ENCODE assay signal across 13 mouse cellular contexts in genomic region chr10:118411377-118411776, GRCm38 (mm10). TPM values are rescaled to one million over a fixed set of nuclear protein-coding genes. Genes with fewer than 3 reads are reported as not detected.
DNase-seq lines count a peak whose midpoint lies in the region; ATAC-seq and TF ChIP-seq lines count a peak whose summit lies in the region.
"Had no signal": no experiment of that assay in that cellular context is flagged by ENCODE, and none has a peak within 500 bp of the region (broad histone marks: within the 10 kb centered on the region; RNA-seq: fewer than 3 reads in every experiment).

No protein-coding gene starts in this region.

- H3K27me3 ChIP-seq in intestine, postnatal 0 days (replicated peaks; ENCODE audit: control insufficient read depth, insufficient read depth, low read length): no peaks in the 10 kb centered on the region
- no peaks in the 10 kb centered on the region for H3K27me3 ChIP-seq in intestine, embryonic 15.5 days (replicated peaks)
- H3K27me3 ChIP-seq in stomach, postnatal 0 days (ENCODE audit: control insufficient read depth, insufficient read depth, low read length): no peaks in the 10 kb centered on the region
- H3K27me3 ChIP-seq: megakaryocyte, embryonic 14.5 days had no signal

- TF ChIP-seq CTCF in intestine, postnatal 0 days (IDR thresholded peaks at IDR 0.05; ENCODE audit: low read depth): peak; percentile 57
- peak; percentile 11; the same call in 1 of the 2 replicates for TF ChIP-seq CTCF in cortical plate, adult 2 months (IDR thresholded peaks at IDR 0.05; ENCODE audit: extremely low read depth, insufficient read depth, low read length)
- TF ChIP-seq CTCF in stomach, postnatal 0 days (IDR thresholded peaks at IDR 0.05; ENCODE audit: low read depth): peak; percentile 59

- no peaks in the 10 kb centered on the region for H3K4me1 ChIP-seq in intestine, postnatal 0 days (replicated peaks; ENCODE audit: control insufficient read depth, insufficient read depth, low read length)
- H3K4me1 ChIP-seq in intestine, embryonic 15.5 days (replicated peaks): no peaks in the 10 kb centered on the region
- H3K4me1 ChIP-seq in cortical plate, adult 2 months (ENCODE audit: control insufficient read depth, insufficient read depth, low read length): no peaks in the 10 kb centered on the region
- no peaks in the 10 kb centered on the region for H3K4me1 ChIP-seq in stomach, postnatal 0 days (replicated peaks; ENCODE audit: control insufficient read depth, insufficient read depth)

- DNase-seq in spleen, postnatal 36 days (ENCODE audit: low spot score in 2 of 2): peak; percentile 29 to 36
- no peak for DNase-seq in spleen, adult 12 weeks (ENCODE audit: low spot score)
- DNase-seq in stomach, postnatal 0 days (ENCODE audit: low spot score): peak; percentile 27
- DNase-seq in urinary bladder, postnatal 14 days (ENCODE audit: low spot score): no peak
- no peak for DNase-seq in frontal cortex, adult 2 months (ENCODE audit: extremely low spot score in 1 of 2, low spot score in 1 of 2)
- DNase-seq: thymus, postnatal 14 days had no signal

- H3K27ac ChIP-seq in intestine, postnatal 0 days (ENCODE audit: low read depth, low read length): no peak overlapping the region
- H3K27ac ChIP-seq in intestine, embryonic 15.5 days: no peak overlapping the region
- no peak overlapping the region for H3K27ac ChIP-seq in cortical plate, adult 2 months (ENCODE audit: insufficient read depth, low read length)
- H3K27ac ChIP-seq in stomach, postnatal 0 days (replicated peaks): no peak overlapping the region

- no peak for ATAC-seq in intestine, postnatal 0 days
- ATAC-seq in intestine, embryonic 15.5 days: no peak
- ATAC-seq in stomach, postnatal 0 days (ENCODE audit: low FRiP score, low TSS enrichment): no peak
- ATAC-seq: inflammation-experienced regulatory T-cells, adult 6 months; Patski had no signal

- no peak overlapping the region for H3K4me2 ChIP-seq in intestine, postnatal 0 days (replicated peaks; ENCODE audit: low read depth)
- H3K4me2 ChIP-seq in intestine, embryonic 15.5 days (replicated peaks): no peak overlapping the region
- no peak overlapping the region for H3K4me2 ChIP-seq in stomach, postnatal 0 days (replicated peaks; ENCODE audit: low read depth)

- no peak overlapping the region for H3K4me3 ChIP-seq in intestine, postnatal 0 days (ENCODE audit: low read depth, low read length)
- no peak overlapping the region for H3K4me3 ChIP-seq in intestine, embryonic 15.5 days (replicated peaks)
- no peak overlapping the region for H3K4me3 ChIP-seq in cortical plate, adult 2 months (ENCODE audit: insufficient read depth, low read length)
- H3K4me3 ChIP-seq in stomach, postnatal 0 days (ENCODE audit: low read depth, low read length): no peak overlapping the region
- H3K4me3 ChIP-seq: megakaryocyte, embryonic 14.5 days had no signal

- no peaks in the 10 kb centered on the region for H3K36me3 ChIP-seq in intestine, postnatal 0 days (ENCODE audit: control insufficient read depth, insufficient read depth)
- H3K36me3 ChIP-seq in intestine, embryonic 15.5 days: no peaks in the 10 kb centered on the region
- H3K36me3 ChIP-seq in stomach, postnatal 0 days (ENCODE audit: control insufficient read depth, insufficient read depth, low read length): no peaks in the 10 kb centered on the region

- no peaks in the 10 kb centered on the region for H3K9me3 ChIP-seq in intestine, postnatal 0 days (ENCODE audit: control insufficient read depth)
- no peaks in the 10 kb centered on the region for H3K9me3 ChIP-seq in intestine, embryonic 15.5 days
- H3K9me3 ChIP-seq in stomach, postnatal 0 days (ENCODE audit: control insufficient read depth, low read length): no peaks in the 10 kb centered on the region
- H3K9me3 ChIP-seq: megakaryocyte, embryonic 14.5 days had no signal

- no peak for TF ChIP-seq POLR2A in cortical plate, adult 2 months (IDR thresholded peaks at IDR 0.05; ENCODE audit: extremely low read depth, insufficient read depth, low read length)

- H3K9ac ChIP-seq in intestine, postnatal 0 days (ENCODE audit: low read depth, low read length): no peak overlapping the region
- H3K9ac ChIP-seq in intestine, embryonic 15.5 days: no peak overlapping the region
- no peak overlapping the region for H3K9ac ChIP-seq in stomach, postnatal 0 days (ENCODE audit: low read length)

- no peak for TF ChIP-seq EP300 in stomach, postnatal 0 days (optimal IDR thresholded peaks at IDR 0.05)

RNA-seq across cellular contexts. Expression of gene Ifng, which starts 29.5 kb away (rescaled TPM):
- polyA plus RNA-seq in intestine, postnatal 0 days (2015; fragmentation: Nextera tagmentation; extraction: Ambion mirVana): not detected in 2 replicates
- polyA plus RNA-seq in intestine, embryonic 15.5 days (2015; fragmentation: Nextera tagmentation; extraction: Ambion mirVana): not detected in 2 replicates
- not detected in 2 replicates for polyA plus RNA-seq in cortical plate, adult 2 months (2012; rRNA removed)
- polyA plus RNA-seq in stomach, postnatal 0 days (2015; fragmentation: Nextera tagmentation; extraction: Ambion mirVana): not detected in 2 replicates
- polyA plus RNA-seq in frontal cortex, adult 2 months (2012; rRNA removed): 0.10 TPM in 1 of 2 replicates, not detected in the other
- polyA plus RNA-seq: gonadal fat pad, adult 2 months; Patski had no signal

RNA-seq across cellular contexts. Expression of gene Gm9049, which starts 57.5 kb away (rescaled TPM):
- 0.09 TPM in 1 of 2 replicates, not detected in the other for polyA plus RNA-seq in intestine, postnatal 0 days (2015; fragmentation: Nextera tagmentation; extraction: Ambion mirVana)
- not detected in 2 replicates for polyA plus RNA-seq in intestine, embryonic 15.5 days (2015; fragmentation: Nextera tagmentation; extraction: Ambion mirVana)
- 0.04 and 0.08 TPM in 2 replicates for polyA plus RNA-seq in cortical plate, adult 2 months (2012; rRNA removed)
- polyA plus RNA-seq in stomach, postnatal 0 days (2015; fragmentation: Nextera tagmentation; extraction: Ambion mirVana): 0.08 and 0.10 TPM in 2 replicates
- 0.08 TPM in 1 of 2 replicates, not detected in the other for polyA plus RNA-seq in frontal cortex, adult 2 months (2012; rRNA removed)
- polyA plus RNA-seq: gonadal fat pad, adult 2 months; inflammation-experienced regulatory T-cells, adult 6 months; Patski had no signal

Comparison
In these comparisons a context has a peak if more than half of its experiments do, and no peak if none do; other contexts are left out.
1. DNase-seq: peak in spleen, postnatal 36 days (2 of 2) and stomach, postnatal 0 days (single experiment); none in spleen, adult 12 weeks (single experiment), urinary bladder, postnatal 14 days (single experiment) and frontal cortex, adult 2 months (0 of 2).
2. Peak in every context shown above with its lines, with median percentiles within 50 percentile points of each other: CTCF ChIP-seq.